Mouse (Mus musculus) stomach, embryonic 16.5 days (tissue): Measurements from ENCODE around the gene Syp. TPM values are rescaled to one million over a fixed set of nuclear protein-coding genes. Genes with fewer than 3 reads are reported as not detected.

Experiments used
- ATAC-seq: fragments of 200-750 bp; cut with Nextera tagmentation; 2 replicates; pipeline ENCODE4 v1.8.0; 2017; ENCODE audit warnings: moderate number of reproducible peaks, moderate TSS enrichment; ENCODE audit not compliant: insufficient read depth, low FRiP score
- H3K27ac ChIP-seq: fragments of 300-500 bp; sonication (generic); 2 replicates; pipeline ENCODE4 v1.5.1; 2014; ENCODE audit warnings: low read length
- H3K27me3 ChIP-seq: fragments of 300-500 bp; sonication (generic); 2 replicates; pipeline ENCODE4 v1.6.1; 2014; ENCODE audit warnings: low read length, control low read depth, mixed read lengths; ENCODE audit not compliant: control insufficient read depth, insufficient read depth
- H3K36me3 ChIP-seq: fragments of 300-500 bp; sonication (generic); 2 replicates; pipeline ENCODE4 v1.6.1; 2014; ENCODE audit warnings: low read length; ENCODE audit not compliant: control insufficient read depth, insufficient read depth
- H3K4me1 ChIP-seq: fragments of 300-500 bp; sonication (generic); 2 replicates; pipeline ENCODE4 v1.6.1; 2014; ENCODE audit warnings: low read length, control low read depth, mixed read lengths; ENCODE audit not compliant: control insufficient read depth, insufficient read depth
- H3K4me2 ChIP-seq: fragments of 300-500 bp; sonication (generic); 2 replicates; pipeline ENCODE4 v1.6.1; 2014; ENCODE audit warnings: low read depth, low read length, mixed read lengths
- H3K4me3 ChIP-seq: fragments of 300-500 bp; sonication (generic); replicated peaks from 2 replicates; pipeline ENCODE4 v1.5.1; 2014; ENCODE audit warnings: mild to moderate bottlenecking, low read length
- H3K9ac ChIP-seq: fragments of 300-500 bp; sonication (generic); 2 replicates; pipeline ENCODE4 v1.6.1; 2014; ENCODE audit warnings: low read length
- H3K9me3 ChIP-seq: fragments of 300-500 bp; sonication (generic); replicated peaks from 2 replicates; pipeline ENCODE4 v1.6.1; 2016; ENCODE audit warnings: low read length, control low read depth; ENCODE audit not compliant: control insufficient read depth
- WGBS: fragments of 180-500 bp; shearing (Covaris S2); extraction: QIAGEN DNeasy Blood & Tissue Kit; methylation state at CpG from one replicate; pipeline ENCODE4 v1.1.7; 2014; 5-methylcytosine and 5-hydroxymethylcytosine counted together
- polyA plus RNA-seq: library from polyadenylated mRNA; unstranded; fragments of >200 nt; fragmentation: Nextera tagmentation; extraction: Ambion mirVana; gene quantifications from 2 replicates; pipeline ENCODE4 v1.2.1, GENCODE M21; 2015

Gene Syp
- 9.8 and 10.3 TPM in 2 replicates for polyA plus RNA-seq

- peak; percentile 79 for ATAC-seq
- Histone ChIP-seq H3K9me3 (no peaks in the 10 kb centered on the region), H3K27me3 (peaks cover 5% of the 10 kb centered on the region; the same call in 1 of the 2 replicates), H3K4me3 (peak within 1 kb of the TSS; percentile 36), H3K27ac (no peak within 1 kb of the TSS), H3K36me3 (no peaks in the 10 kb centered on the region), H3K4me2 (peak within 1 kb of the TSS; percentile 56), H3K4me1 (no peaks in the 10 kb centered on the region), H3K9ac (no peak within 1 kb of the TSS)
- 16% methylated on average over 42 of the region's 42 CpGs for WGBS
These were observed at the start of gene Syp for GRCm38 (mm10) chrX:7638401-7639091. TSS of gene Syp (plus strand) at chrX:7638471.

DNA sequence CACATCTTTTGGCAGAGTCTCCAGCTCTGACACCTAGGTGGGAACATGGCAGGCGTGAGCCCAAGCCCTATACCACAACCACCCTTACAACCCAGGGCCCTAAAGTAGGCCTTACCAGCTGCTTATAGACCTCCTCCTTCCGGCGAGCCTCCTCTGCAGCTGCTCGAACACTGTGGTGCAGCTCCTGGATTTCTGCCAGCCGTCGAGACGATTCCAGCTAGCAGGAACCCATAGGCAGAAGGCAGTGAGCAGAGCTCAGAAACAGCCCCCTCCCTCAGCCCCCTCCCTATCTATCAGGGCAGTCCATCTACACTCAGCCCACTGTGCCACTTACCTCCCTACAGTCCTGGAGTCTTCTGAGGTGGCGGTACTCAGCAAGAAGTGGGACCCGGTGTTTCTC lies 42.9 kb upstream of the Syp start:
- H3K36me3 ChIP-seq, result peaks cover 2% of the 10 kb centered on the region; the same call in 1 of the 2 replicates
- no peaks in the 10 kb centered on the region for H3K9me3 ChIP-seq
- H3K27ac ChIP-seq, result no peak overlapping the region
- no peak for ATAC-seq
- WGBS, result 84% methylated on average over 9 of the region's 9 CpGs
- H3K4me3 ChIP-seq, result no peak overlapping the region
- H3K4me1 ChIP-seq, result no peaks in the 10 kb centered on the region
- no peak overlapping the region for H3K4me2 ChIP-seq
- no peaks in the 10 kb centered on the region for H3K27me3 ChIP-seq
- no peak overlapping the region for H3K9ac ChIP-seq

GRCm38 (mm10) chrX:7604004-7604403 lies 34.3 kb upstream of the Syp start:
- Histone ChIP-seq H3K4me3 (no peak overlapping the region), H3K9me3 (no peaks in the 10 kb centered on the region), H3K4me2 (peak overlapping the region; percentile 55), H3K27ac (no peak overlapping the region), H3K4me1 (no peaks in the 10 kb centered on the region), H3K27me3 (no peaks in the 10 kb centered on the region), H3K36me3 (peaks cover 3% of the 10 kb centered on the region; the same call in 1 of the 2 replicates), H3K9ac (no peak overlapping the region)
- WGBS, result 88% methylated on average over 7 of the region's 7 CpGs
- no peak for ATAC-seq

DNA sequence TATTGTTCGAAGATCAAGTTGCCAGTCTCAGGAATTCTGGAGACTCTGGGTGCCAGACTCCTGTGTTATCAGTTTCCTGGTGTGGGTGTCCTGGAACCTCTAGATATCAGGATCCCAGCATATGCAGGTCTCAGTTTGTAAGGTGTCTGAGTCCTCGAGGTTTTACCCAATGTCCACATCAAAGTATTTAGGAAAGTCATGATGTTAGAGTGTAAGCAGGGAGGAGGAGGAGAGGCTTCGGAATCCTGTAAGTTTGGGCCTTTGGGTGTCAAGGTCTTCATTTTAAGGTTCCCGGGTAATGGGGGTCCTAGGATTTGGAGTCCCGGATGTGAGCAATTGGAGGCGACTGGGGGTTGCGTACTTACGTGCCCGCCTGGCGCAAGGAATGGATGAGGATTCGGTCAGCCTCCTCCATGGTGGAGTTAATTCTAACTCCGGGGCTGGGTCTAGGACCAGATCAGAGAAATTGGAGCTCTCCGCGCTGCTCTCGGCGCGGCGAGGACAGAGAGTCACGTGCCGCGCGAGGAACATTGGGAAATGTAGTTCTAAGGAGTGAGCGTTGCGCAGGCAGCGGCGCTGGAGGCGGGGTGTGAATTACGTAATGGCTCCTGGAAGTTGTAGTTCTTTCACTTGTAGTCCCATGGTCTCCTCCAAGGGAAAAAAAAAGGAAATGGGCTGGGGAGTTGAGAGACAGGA lies 33.2 kb upstream of the Syp start, which contains the start of gene Ccdc22:
Gene Ccdc22, minus strand, starts transcription at position 639 of the 696 bp plus-strand sequence.
- no peaks in the 10 kb centered on the region for H3K4me1 ChIP-seq
- H3K9ac ChIP-seq, result peak within 1 kb of the TSS; percentile 72
- peak; percentile 93 for ATAC-seq
- peak within 1 kb of the TSS; percentile 55 for H3K4me2 ChIP-seq
- H3K9me3 ChIP-seq, result no peaks in the 10 kb centered on the region
- no peak within 1 kb of the TSS for H3K27ac ChIP-seq
- peaks cover 3% of the 10 kb centered on the region; the same call in 1 of the 2 replicates for H3K36me3 ChIP-seq
- H3K4me3 ChIP-seq, result peak within 1 kb of the TSS; percentile 56
- H3K27me3 ChIP-seq, result no peaks in the 10 kb centered on the region
- WGBS, result 12% methylated on average over 28 of the region's 28 CpGs

GRCm38 (mm10) chrX:7605575-7605941 lies 32.7 kb upstream of the Syp start:
- Histone ChIP-seq H3K9me3 (no peaks in the 10 kb centered on the region), H3K9ac (no peak overlapping the region), H3K4me3 (no peak overlapping the region), H3K4me2 (0 out of 2 replicates have a peak overlapping the region, but pooled peaks have one; percentile 7), H3K36me3 (no peaks in the 10 kb centered on the region), H3K27ac (no peak overlapping the region), H3K4me1 (no peaks in the 10 kb centered on the region), H3K27me3 (no peaks in the 10 kb centered on the region)
- WGBS, result 29% methylated on average over 8 of the region's 8 CpGs
- peak; percentile 3; the same call in 1 of the 2 replicates for ATAC-seq

GRCm38 (mm10) chrX:7606783-7607182 lies 31.5 kb upstream of the Syp start, which contains the start of gene Cacna1f:
TSS of gene Cacna1f (plus strand) at chrX:7607083.
- Histone ChIP-seq H3K36me3 (no peaks in the 10 kb centered on the region), H3K4me3 (no peak within 1 kb of the TSS), H3K4me1 (no peaks in the 10 kb centered on the region), H3K9me3 (no peaks in the 10 kb centered on the region), H3K9ac (no peak within 1 kb of the TSS), H3K27me3 (no peaks in the 10 kb centered on the region; the same call in 1 of the 2 replicates), H3K27ac (no peak within 1 kb of the TSS), H3K4me2 (no peak within 1 kb of the TSS)
- WGBS, result 73% methylated on average over 6 of the region's 6 CpGs
- ATAC-seq, result no peak

- no peaks in the 10 kb centered on the region for H3K9me3 ChIP-seq
- H3K27ac ChIP-seq, result no peak overlapping the region
- peak overlapping the region; percentile 75 for H3K4me2 ChIP-seq
- H3K4me1 ChIP-seq, result no peaks in the 10 kb centered on the region
- H3K4me3 ChIP-seq, result peak overlapping the region; percentile 45
- H3K36me3 ChIP-seq, result no peaks in the 10 kb centered on the region
- H3K9ac ChIP-seq, result no peak overlapping the region
- 26% methylated on average over 21 of the region's 21 CpGs for WGBS
- no peaks in the 10 kb centered on the region; the same call in 1 of the 2 replicates for H3K27me3 ChIP-seq
- ATAC-seq, result no peak
These were observed 28.2 kb upstream of the Syp start for GRCm38 (mm10) chrX:7610035-7610434.

DNA sequence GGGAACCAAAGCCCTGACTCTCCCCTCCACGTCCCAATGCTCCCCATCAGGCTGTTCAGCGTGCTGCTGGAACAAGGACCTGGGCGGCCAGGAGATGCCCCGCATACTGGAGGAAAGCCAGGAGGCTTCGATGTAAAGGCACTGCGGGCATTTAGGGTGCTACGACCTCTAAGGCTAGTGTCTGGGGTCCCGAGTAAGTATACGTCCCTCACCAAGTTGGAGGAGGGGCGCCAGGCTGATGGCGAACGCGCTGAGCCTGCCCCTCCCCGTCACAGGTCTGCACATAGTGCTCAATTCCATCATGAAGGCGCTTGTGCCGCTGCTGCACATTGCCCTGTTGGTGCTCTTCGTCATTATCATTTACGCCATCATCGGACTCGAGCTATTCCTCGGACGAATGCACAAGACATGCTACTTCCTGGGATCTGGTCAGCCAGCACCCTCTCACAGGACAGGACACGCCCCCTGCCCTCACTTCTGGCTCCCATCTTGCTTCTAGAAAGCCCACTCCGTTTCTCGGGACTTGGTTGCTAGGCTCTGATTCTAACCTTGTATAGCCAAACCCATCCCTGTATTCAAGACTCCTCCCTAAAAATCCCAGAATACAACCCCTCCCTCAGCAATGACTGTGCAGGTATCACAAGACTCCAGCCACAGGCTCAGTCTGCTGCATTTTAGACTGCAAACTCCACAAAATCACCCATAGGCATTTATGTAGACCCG lies 27.6 kb upstream of the Syp start:
- H3K27ac ChIP-seq, result no peak overlapping the region
- H3K9ac ChIP-seq, result peak overlapping the region; percentile 46; the same call in 1 of the 2 replicates
- H3K4me2 ChIP-seq, result peak overlapping the region; percentile 75
- ATAC-seq, result no peak
- H3K4me1 ChIP-seq, result no peaks in the 10 kb centered on the region
- no peaks in the 10 kb centered on the region; the same call in 1 of the 2 replicates for H3K27me3 ChIP-seq
- H3K36me3 ChIP-seq, result no peaks in the 10 kb centered on the region
- no peaks in the 10 kb centered on the region for H3K9me3 ChIP-seq
- 15% methylated on average over 26 of the region's 26 CpGs for WGBS
- peak overlapping the region; percentile 45 for H3K4me3 ChIP-seq
